Mouse (Mus musculus) layer of hippocampus, postnatal 25 days (tissue): ENCODE results near the gene Foxred2. TPM values are rescaled to one million over a fixed set of nuclear protein-coding genes. Genes with fewer than 3 reads are reported as not detected.

Experiments used
- DNase-seq, 2 experiments: peaks; one replicate each; pipeline ENCODE4 v3.0.0; 2022; ENCODE audit warnings: mixed read lengths in 2 of 2, low spot score in 1 of 2; ENCODE audit errors: extremely low spot score in 1 of 2
- total RNA-seq, 2 experiments: library from RNA; stranded (reverse); gene quantifications; 2 replicates each; pipeline ENCODE4 v1.2.3; 2021

Gene Foxred2
- total RNA-seq, 2 experiments from 2014 or later, result 11.0 to 13.4 TPM

DNA sequence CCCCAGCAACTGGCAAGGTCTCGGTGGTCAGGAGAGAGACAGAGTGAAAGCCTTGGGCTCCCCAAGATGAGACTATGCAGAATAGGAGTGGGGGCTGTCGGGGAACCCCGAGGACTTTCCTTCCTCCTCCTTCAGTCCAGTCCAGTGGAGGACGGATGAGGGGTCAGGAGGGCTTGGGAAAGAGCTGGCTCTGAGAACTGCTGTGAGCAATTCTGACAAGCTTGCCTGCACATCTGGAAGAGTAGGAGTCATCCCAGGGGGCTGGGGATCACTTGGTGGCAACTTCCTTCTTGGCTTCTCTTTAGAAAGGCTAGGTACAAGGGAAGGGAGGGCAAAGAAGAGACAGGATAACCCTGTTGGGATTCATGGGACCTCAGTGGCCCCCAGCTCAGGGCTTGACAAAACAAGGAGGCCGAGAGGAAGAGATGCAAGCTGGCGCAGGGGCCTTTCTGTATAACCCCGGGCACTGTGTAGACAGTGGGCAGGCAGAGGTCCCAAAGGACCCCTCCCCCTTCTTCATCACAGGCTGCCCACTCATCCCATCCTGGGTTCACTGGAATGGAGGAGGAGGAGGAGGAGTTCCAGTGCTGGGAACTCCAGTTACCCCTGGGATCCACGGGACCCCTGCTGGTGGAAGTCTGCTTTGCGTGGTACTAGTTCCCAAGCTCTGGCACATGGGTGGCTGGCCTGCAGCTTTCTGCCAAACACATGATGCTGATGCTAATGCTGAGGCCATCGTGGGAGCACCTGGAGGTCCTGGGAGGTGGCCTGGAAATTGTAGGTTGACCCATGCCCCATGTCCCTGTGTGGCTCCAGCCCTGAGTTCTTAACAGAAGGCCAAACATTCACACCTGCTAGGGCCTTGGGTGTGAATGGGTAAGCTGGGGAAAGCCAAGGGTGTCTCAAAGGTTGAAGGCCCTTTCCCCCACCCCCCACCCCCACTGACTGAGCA, 35.7 kb downstream of the Foxred2 start:
- DNase-seq, result no peak

DNA sequence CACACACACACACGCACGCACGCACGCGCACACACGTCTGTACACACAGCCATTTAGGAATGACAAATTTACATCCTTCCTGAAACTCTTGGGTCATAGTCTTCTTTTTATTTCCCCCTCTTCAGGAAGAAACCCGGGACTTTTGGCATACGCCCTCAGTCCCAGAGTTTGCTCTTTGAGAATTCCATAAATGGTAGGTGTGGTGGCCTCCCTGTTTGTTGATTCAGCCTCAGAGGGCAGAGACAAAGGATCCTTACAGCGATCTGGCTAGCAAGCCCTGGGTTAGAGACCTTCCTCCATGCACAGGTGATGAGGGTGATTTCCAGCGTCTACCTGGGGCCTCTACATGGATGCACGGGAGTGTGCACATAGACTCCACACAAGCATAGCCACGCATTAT, 37.1 kb downstream of the Foxred2 start:
- DNase-seq, result no peak

DNA sequence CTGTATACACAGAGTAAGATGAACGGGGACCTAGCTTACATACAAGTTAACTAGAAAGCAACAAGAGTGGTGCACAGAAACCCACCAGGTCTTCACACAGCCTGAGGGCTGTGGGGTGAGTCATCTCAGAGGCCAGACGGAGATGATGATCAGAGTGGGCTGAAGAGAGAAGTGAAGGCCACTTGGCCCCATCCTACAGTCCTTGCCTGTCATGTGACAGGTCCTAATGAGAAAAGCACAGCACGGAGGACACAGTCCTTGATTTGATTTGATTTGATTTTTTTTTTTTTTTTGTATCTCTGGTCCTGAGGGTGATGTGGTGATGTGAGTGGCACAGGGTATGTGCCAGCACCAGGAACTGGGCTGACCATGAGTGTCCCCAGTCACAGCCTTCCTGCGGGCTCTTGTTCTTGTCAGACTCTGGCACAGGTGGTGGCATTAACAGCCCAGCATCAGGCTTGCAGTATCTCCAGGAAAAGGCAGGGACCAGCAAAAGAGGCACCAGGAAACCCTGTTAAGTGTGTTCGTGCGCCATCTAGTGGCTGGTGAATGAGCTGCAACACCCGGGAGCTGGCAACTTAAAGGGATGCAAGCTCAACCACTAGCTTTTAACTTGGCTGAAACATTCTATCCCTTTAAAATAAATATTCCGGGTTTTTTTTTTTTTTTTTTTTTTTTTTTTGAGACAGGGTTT, 39.5 kb downstream of the Foxred2 start:
- peak; percentile 79 to 95 for DNase-seq

DNA sequence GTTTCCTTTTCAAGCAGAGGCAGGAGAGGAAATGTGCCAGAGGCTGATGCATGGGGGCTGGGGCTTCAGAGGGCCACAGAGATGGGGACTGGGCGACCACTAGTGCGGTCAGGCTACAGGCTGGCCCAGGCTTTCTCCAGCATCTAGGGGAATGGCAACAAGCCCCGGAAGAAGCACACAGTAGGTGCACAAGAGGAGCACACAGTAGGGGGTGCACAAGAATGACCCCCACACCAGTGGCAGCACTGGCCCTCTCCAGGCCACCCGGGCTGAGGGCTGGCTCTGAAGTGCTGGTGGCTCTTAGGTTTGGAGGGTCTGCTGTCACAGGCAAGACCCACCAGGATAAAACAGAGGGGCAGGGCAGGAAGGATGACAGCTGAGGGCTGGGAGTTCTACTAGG, 41.2 kb downstream of the Foxred2 start:
- no peak for DNase-seq

DNA sequence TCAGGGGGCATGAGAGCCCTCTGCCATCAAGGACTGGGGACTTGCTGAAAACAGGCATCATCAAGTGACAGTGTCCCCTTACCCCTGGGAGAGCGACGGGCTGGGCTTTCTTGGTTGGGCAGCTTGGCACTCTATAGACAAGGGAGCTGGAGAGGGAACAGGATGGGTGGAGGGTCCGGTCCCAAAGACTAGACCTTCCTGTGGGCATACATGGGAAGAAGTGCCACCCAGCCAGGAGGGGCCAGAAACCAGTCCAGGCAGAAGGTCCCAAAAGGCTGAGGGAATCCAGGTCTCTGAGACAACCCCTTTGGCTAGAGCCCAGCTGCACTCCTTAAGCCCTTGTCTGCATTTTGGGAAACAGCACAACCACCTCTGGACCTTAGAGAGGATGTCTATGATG, 42.0 kb downstream of the Foxred2 start:
- no peak for DNase-seq

DNA sequence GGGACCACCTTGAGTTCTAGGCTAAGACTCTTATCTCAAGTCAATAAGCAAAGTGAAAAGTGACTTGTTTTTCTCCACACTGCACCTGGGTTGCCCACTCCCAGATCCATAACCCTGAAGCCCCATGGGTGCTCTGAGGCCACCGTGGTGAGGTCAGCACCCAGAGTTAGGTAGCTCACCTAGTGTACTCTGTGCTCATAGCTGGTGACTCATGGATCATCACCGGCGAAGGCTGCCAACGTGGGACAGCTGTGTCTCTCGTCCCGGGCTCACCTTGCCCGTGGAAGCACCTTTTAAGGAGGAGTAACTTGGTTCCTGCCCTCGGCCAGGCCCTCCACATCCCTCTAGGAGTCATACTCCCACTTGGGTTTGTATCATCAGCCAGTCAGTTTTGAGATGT, 43.5 kb downstream of the Foxred2 start:
- no peak for DNase-seq

DNA sequence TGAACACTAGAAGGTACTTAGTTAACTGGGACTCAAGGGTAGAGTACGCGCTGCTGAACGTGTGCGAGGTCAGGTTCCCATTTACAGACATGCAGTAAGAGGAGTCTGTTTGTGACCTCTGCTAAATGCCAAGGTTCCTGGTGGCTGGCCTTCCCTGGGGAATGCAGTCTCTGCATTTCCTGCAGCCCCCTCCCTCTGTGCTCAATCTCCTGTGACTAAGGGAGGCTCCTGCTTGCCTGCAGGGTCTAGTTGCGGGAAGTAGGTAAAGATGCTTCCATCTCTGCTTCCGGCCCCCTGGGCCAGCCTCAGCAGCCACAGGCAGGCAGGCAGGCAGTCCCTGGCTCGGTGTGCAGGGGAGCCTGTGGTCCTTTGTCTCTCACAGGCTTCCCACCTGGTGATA, 43.9 kb downstream of the Foxred2 start:
- no peak for DNase-seq

DNA sequence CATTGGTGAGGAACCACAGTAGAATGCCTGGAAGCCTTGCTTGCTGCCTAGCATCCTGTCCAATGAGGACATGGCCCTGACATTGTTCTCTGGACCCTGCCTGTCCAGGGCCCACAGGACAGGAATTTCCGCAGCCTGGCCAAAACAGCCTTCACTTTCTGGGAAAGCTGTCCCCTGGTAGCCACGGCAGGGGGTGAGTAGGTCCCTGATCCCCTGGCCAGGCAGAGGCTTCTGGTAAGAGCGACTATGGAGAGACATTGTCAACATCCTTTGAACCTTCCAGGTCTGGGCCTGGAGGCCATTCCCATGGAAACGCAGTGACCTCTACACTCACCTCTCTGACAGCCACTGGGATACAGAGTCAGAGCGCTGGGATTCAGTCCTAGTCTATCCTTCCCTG, 44.5 kb downstream of the Foxred2 start:
- no peak for DNase-seq

DNA sequence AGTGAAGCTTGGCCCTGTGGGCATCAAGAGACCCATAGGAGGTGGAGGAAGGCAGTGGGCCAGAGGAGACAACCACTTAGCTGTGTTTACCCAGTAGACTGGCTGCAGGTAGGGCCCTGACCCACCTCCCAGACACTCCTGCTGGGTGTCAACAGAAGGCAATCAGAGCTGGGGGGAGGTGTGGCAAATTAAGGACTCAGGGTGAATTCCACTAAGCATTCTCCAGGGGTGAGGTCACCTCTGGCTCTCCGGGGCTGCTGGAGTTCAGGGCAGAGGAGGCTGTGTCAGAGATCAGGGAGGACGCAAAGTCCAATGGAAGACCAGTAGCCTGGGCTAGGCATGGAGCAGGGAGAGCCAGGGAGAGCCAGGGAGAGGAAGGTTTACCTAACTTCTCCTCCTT, 45.5 kb downstream of the Foxred2 start:
- DNase-seq, result no peak

DNA sequence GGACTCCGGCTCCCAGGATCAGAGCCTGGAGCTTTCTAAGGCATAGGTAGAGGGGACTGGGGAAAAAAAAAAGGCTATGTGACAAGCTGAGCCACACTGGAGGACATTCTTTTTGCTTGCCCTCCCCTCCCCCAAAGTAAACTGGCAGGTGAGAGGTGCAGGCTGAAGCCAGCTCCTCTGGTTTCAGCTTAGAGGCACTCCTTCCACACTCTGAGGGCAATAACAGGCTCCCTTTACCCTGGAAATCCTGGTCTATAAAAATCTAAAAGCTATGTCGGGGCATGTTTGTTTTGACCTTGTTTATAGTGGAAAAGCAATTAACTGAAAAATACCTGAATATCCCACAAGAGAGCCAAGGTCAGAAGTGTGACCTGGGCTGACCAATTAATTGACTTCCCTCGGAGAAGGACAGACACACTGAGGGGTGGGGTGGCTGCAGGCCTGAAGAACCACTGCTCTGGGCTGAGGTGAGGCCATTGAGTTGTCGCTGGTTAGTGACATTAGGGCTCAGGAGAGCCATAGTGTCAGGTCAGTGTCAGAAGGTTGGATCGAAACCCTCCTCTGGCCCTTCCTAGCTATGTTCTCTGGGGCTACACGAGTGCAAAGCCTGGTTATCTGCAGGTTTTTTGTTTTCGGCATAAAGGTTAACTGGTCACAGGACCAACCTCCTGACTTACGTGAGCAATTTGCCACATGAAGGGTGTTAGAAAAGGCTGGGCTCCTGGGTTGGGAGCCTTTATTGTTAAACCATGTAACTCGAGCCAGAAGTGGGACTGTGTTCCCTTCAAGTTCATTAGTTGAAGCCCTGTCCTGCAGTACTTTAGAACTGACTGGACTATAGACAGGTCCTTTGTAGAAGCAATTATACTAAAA, 48.6 kb downstream of the Foxred2 start:
- DNase-seq, result no peak

DNA sequence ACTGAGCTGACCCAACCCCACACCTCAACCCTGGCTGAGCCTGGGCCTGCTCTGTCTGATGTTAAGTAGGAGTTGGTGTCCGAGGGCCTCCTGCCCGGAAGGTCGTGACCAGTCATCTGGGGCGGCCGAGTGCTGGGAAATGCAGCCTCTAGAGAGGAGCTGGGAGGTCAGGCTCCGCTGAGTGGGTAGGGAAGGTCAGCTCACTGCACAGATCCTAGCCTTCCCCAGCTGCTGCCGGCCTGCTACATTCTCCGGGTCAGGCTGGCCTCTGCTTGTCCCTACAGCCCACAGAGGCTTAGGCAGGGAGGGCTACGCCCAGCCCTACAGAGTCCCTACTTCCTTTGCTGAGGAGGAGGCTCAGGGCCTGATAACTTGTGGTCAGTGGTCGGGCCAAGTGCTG, 50.0 kb downstream of the Foxred2 start:
- DNase-seq, result no peak

DNA sequence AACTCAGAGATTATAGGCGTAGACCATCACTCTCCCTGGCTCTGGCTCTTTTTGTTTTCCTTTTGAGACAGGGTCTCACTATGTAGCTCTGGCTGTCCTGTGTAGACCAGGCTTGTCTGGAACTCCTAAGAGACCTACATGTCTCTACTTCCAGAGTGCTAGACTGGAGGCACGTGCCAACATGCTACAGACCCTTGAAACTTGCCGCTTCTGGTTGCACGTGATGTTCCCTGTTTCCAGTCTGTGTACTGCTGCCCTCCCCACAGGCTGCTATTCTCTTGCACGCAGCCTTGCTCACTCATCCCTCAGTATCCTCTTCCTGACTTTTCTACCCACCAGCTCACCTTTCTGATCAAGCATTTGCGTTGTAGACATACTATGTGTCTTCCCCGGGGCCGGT, 50.4 kb downstream of the Foxred2 start:
- DNase-seq, result no peak

DNA sequence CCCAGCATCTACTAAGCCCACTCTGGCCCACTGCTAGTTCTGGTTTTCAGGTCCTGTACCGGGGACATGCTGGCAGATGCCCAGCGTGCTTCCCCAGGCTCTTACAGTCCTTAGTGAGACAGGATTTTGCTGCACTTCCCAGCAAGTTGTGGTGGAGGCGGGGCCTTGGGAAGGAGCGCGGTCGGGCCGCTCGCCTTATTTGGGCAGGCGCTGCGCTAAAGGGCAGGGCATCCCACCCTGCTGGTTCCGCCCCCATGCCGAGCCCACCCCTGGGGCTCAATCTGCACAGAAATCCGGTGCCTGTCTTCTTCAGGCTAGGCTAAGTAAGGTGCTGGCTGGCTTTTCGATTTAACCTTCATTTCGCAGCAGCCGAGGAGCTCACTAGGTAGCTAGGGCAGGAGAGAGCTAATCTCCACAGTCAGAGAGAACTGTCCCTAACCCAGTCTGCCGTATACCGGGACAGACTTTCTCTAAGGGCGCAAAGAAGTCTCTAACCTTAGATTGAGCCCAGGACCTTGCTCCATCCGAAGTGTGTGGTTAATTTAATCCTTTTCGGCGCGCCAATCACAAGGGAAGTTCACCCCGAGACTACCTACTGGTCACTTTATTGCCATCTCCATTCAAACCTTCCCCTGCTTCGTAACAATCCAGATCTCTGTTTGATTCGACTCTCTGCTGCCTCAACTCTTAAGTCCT, 51.1 kb downstream of the Foxred2 start:
- DNase-seq, result no peak

DNA sequence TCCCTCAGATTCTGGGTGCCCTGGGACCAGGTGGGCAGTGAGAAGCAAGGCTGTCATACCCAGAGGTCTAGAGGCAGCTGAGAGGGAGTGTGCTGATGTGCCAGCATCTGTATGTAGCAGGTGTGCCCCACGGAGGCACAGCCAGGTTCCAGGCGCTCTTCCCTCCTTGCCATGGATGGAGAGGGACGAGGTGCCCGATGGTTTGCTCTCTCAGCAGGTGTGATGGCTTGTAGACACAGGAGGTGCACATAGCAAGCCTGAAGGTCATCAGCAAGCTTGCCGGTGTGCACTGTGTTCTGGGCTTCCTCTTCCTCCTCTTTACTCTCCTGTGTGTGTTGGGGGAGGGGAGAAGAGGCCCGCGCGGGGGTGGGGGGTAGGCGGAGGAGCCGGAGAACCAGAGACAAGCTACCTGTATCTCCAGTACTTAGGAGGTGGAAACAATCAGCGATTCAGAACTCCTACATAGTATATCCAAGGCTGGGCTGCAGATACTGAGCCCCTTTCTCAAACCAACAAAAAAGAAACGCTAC, 52.1 kb downstream of the Foxred2 start:
- no peak for DNase-seq

DNA sequence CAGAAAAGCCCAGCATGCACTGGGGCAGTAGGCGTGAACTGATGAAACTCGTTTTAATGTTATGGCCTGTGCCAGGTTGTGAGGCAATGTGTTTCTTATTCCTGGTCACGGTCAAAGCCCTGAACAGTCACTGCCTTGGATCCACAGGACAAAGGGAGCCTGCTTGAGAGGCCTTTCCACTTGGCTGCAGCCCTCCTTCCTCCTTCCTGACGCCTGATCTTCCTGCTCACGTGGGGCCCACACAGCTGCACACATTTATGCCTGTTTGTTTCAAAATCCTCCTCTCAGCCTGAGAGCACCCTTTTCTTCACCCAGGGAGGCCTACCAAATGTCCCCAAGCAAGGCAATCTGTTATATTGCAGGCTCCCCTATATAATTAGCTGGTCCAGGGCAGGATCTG, 53.3 kb downstream of the Foxred2 start:
- DNase-seq, result no peak

DNA sequence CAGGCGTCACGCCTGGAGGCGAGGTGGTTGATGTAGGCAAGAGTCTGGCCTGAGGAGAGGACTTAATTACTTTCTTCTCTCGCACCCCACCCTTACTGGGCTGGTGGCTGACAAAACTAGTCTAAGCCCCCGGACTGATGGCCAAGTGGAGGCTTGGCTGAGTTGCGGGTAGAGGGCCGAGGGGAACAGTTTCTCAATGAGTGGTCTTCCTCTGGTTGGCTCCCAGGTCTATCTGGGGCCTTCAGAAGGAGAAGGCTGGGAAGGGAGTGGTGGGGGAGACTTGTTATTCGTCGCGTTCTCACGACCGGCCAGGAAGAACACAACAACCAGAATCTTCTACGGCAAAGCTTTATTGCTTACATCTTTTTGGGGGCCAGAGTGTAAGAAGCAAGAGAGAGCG, 61.6 kb downstream of the Foxred2 start:
- no peak for DNase-seq

DNA sequence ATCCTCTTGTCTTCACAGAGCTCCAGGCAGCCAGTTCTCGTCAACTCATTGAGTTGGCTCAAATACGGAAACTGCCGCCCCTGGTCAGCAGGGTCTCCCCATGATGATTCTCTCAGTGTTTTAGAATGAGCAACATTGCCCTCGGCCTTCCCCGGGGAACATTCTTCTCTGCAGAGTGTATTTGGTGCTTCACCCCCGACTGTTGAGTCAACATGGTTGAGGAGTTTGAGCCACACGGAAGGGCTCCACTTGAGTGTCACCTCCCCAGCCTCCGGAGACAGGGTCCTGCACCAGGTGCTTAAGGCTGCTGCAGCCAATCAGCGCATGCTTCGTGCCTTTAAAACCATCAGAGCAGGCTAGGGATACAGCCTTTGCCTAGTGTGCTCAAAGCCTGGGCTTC, 63.2 kb downstream of the Foxred2 start:
- DNase-seq, result no peak

DNA sequence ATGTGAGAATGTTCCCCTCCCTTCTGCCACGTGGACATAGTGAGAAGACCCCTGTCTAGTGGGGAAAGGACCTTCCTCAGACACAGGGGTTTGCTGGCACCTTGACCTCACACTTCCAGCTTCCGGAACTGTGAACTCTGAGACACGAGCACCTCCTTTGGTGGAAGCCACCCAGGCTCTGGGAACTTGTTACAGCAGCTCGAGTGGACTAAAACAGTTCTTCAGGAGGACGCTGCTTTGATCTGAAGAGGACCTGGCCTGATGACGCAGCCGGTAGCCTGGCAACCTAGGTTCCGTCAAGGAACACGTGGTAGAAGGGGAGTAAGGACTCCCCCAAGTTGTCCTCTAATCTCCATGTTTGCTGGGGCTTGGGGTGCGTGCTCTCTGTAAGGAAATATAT, 64.1 kb downstream of the Foxred2 start:
- DNase-seq, result no peak

DNA sequence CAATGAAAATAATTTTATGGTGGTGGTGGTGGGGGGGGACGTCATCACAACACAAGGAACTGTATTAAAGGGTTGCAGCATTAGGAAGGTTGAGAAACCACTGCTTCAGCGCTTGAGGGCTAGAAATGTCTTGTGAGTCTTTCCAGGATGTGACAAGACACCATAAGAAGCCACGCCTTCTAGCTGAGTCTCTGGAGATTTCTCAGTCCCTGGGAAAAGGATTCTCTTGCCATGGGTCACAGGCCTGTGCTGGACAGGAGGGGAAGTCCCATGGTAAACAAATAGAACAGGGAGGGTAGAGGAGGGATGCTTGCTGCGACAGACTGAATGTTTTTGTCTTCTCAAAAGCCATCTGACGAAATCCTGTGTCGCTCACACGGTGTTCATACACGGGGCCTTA, 64.8 kb downstream of the Foxred2 start:
- DNase-seq, result no peak
